Mouse (Mus musculus): ENCODE data around the gene Dand5.
A peak's percentile ranks its signal among the peaks of the same experiment; 100 is the strongest.

Dand5 gene

GRCm38 (mm10) chr8:84822723-84823122 is at the start of gene Dand5:
Gene Dand5 (minus strand): TSS chr8:84822823.
- no peak for DNase-seq (ENCODE audit: low spot score in 2 of 2)

GRCm38 (mm10) chr8:84871376-84872308 is 49.0 kb upstream of the Dand5 start, which contains the start of gene Syce2:
Gene Syce2 (plus strand): TSS chr8:84872111.
- DNase-seq (ENCODE audit: low spot score in 2 of 2): peak in 1 of 2 experiments; percentile 40

GRCm38 (mm10) chr8:84856864-84857441 is 34.3 kb upstream of the Dand5 start, which contains the start of gene Farsa:
Gene Farsa (plus strand): TSS chr8:84856989.
- peak; percentile 75 to 96 for DNase-seq (ENCODE audit: low spot score in 2 of 2)

GRCm38 (mm10) chr8:84856434-84856833 is 33.8 kb upstream of the Dand5 start:
- DNase-seq (ENCODE audit: low spot score in 2 of 2): no peak

GRCm38 (mm10) chr8:84847684-84848435 is 25.2 kb upstream of the Dand5 start:
- DNase-seq (ENCODE audit: low spot score in 2 of 2): no peak

- peak; percentile 100 for DNase-seq (ENCODE audit: low spot score in 2 of 2)
These were observed 24.3 kb upstream of the Dand5 start, which contains the start of gene Calr for GRCm38 (mm10) chr8:84846722-84847572. Gene Calr (minus strand): TSS chr8:84846934.

- DNase-seq (ENCODE audit: low spot score in 2 of 2): peak in 1 of 2 experiments; percentile 53
These were observed 23.6 kb upstream of the Dand5 start for GRCm38 (mm10) chr8:84846094-84846721.

- DNase-seq (ENCODE audit: low spot score in 2 of 2): no peak
These were observed 22.9 kb upstream of the Dand5 start for GRCm38 (mm10) chr8:84845355-84846093.

GRCm38 (mm10) chr8:84844397-84845070 is 21.9 kb upstream of the Dand5 start:
- no peak for DNase-seq (ENCODE audit: low spot score in 2 of 2)

GRCm38 (mm10) chr8:84841514-84841913 is 18.9 kb upstream of the Dand5 start:
- no peak for DNase-seq (ENCODE audit: low spot score in 2 of 2)

- DNase-seq (ENCODE audit: low spot score in 2 of 2): peak; percentile 84 to 92
These were observed 17.8 kb upstream of the Dand5 start, which contains the start of gene Rad23a for GRCm38 (mm10) chr8:84840248-84840999. Gene Rad23a (minus strand): TSS chr8:84840665.

GRCm38 (mm10) chr8:84839875-84840247 is 17.2 kb upstream of the Dand5 start:
- DNase-seq (ENCODE audit: low spot score in 2 of 2): no peak

- DNase-seq (ENCODE audit: low spot score in 2 of 2): no peak
These were observed 16.8 kb upstream of the Dand5 start for GRCm38 (mm10) chr8:84839411-84839810.

GRCm38 (mm10) chr8:84838513-84838912 is 15.9 kb upstream of the Dand5 start:
- no peak for DNase-seq (ENCODE audit: low spot score in 2 of 2)

- DNase-seq (ENCODE audit: low spot score in 2 of 2): no peak
These were observed 15.4 kb upstream of the Dand5 start for GRCm38 (mm10) chr8:84837912-84838470.

- DNase-seq (ENCODE audit: low spot score in 2 of 2): no peak
These were observed 14.7 kb upstream of the Dand5 start for GRCm38 (mm10) chr8:84837149-84837911.

Data from left cerebral cortex, adult 9 months (tissue).